Mouse (Mus musculus) bone marrow, adult 2 months (tissue): Measurements from ENCODE around the gene Col6a1.

ENCODE experiments used
- CTCF ChIP-seq: fragments of 200-500 bp; IDR thresholded peaks from 2 replicates; pipeline ENCODE4 v1.5.1; 2011; ENCODE audit warnings: low read length, control low read depth; ENCODE audit not compliant: control insufficient read depth, insufficient read depth
- POLR2A ChIP-seq: fragments of 200-500 bp; IDR thresholded peaks from 2 replicates; pipeline ENCODE4 v1.6.1; 2011; ENCODE audit warnings: low read depth, mild to moderate bottlenecking, control low read depth, low read length, borderline replicate concordance; ENCODE audit not compliant: control insufficient read depth

GRCm38 (mm10) chr10:76714303-76714702 is 11.7 kb downstream of the Col6a1 start:
- no peak for TF ChIP-seq CTCF
- no peak for TF ChIP-seq POLR2A
